Mouse (Mus musculus): ENCODE data around the gene Retsat. TPM values are rescaled to one million over a fixed set of nuclear protein-coding genes. Genes with fewer than 3 reads are reported as not detected.

The Retsat gene
- total and polyA plus RNA-seq, 3 experiments, result 12.6 to 25.6 (median 13.6) TPM

DNA sequence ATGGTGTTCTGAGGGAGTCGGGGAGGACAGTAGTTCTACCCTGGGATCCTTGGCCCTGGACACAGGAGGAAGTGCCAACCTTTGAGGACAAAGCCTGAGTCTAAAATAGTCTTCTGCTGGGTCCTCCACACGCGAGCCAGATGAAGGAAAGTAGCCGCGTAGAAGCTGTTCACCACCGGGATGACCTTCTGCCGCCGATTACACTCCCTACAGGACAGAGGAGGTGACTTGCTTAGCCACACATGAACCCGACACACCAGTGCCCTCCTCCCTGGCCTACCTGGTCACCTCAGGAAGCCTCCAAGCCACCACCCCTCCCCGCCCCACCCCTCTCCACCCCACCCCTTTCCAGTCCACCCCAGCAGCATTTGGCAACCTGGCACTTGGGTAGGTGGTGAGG is 29.5 kb upstream of the Retsat start:
- Histone ChIP-seq H3K4me3 (ENCODE audit: low read depth, low read length) (no peak overlapping the region), H3K4me1 (ENCODE audit: insufficient read depth, low read depth, low read length) (no peaks in the 10 kb centered on the region), H3K27me3 (ENCODE audit: insufficient read depth, low read length) (no peaks in the 10 kb centered on the region), H3K36me3 (replicated peaks) (peaks cover 51% of the 10 kb centered on the region), H3K9me3 (replicated peaks) (no peaks in the 10 kb centered on the region)
- no peak for ATAC-seq (ENCODE audit: extremely low read depth, insufficient number of reproducible peaks, low FRiP score, poor library complexity, severe bottlenecking)
- no peak for DNase-seq (ENCODE audit: low spot score)
- TF ChIP-seq GATA1 (IDR thresholded peaks at IDR 0.05; ENCODE audit: borderline replicate concordance, low read length), result no peak
- TF ChIP-seq POLR2AphosphoS5 (IDR thresholded peaks at IDR 0.05; ENCODE audit: insufficient replicate concordance, low read depth, low read length), result no peak
- TF ChIP-seq GATA2 (IDR thresholded peaks at IDR 0.05; ENCODE audit: borderline replicate concordance, low read depth, low read length), result no peak
- no peak for TF ChIP-seq TAL1 (conservative IDR thresholded peaks at IDR 0.05; ENCODE audit: low read depth, low read length)
- no peak for TF ChIP-seq CTCF (IDR thresholded peaks at IDR 0.05; ENCODE audit: low read depth, low read length)

DNA sequence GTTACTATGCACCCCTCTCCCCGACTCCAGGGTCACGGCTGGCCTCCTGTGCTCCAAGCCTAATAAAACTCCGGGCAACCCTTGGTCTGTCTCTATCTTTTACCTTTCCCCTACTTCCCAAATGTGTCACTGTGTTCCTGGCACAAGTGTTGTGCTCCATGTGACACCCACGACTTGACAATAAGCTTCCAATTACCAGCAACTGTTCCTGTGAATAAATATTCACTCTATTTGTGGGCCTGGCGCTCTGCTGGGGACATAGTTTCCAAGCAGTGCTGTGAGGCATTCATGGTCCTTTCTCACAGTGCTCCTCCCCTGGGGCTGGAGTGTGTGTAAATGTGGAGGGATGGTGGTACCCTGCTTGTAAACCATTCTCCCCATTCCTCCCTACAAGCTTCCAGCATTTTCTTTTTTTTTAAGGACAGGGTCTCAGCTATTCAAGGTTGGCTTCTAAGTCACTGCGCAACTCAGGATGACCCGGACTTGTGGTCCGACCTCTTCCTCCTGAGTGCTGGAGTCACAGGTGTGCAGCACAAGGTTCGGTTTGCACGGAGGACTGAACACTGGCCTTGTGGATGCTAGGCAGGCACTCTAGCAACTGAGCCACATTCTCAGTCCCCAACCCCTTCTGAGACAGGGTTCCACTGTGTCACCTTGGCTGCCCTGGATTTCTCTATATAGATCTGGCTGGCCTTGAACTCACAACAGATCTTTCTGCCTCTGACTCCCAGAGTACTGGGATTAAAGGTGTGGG is 27.5 kb upstream of the Retsat start:
- Histone ChIP-seq H3K9me3 (replicated peaks) (no peaks in the 10 kb centered on the region), H3K36me3 (replicated peaks) (peaks cover 69% of the 10 kb centered on the region), H3K27me3 (ENCODE audit: insufficient read depth, low read length) (no peaks in the 10 kb centered on the region), H3K4me3 (ENCODE audit: low read depth, low read length) (no peak overlapping the region), H3K4me1 (ENCODE audit: insufficient read depth, low read depth, low read length) (no peaks in the 10 kb centered on the region)
- TF ChIP-seq POLR2AphosphoS5 (IDR thresholded peaks at IDR 0.05; ENCODE audit: insufficient replicate concordance, low read depth, low read length), result no peak
- TF ChIP-seq GATA2 (IDR thresholded peaks at IDR 0.05; ENCODE audit: borderline replicate concordance, low read depth, low read length), result no peak
- TF ChIP-seq TAL1 (conservative IDR thresholded peaks at IDR 0.05; ENCODE audit: low read depth, low read length), result no peak
- no peak for TF ChIP-seq GATA1 (IDR thresholded peaks at IDR 0.05; ENCODE audit: borderline replicate concordance, low read length)
- no peak for TF ChIP-seq CTCF (IDR thresholded peaks at IDR 0.05; ENCODE audit: low read depth, low read length)
- no peak for ATAC-seq (ENCODE audit: extremely low read depth, insufficient number of reproducible peaks, low FRiP score, poor library complexity, severe bottlenecking)
- DNase-seq (ENCODE audit: low spot score), result no peak

GRCm38 (mm10) chr6:72571826-72572225 is 26.4 kb upstream of the Retsat start:
- Histone ChIP-seq H3K36me3 (replicated peaks) (peaks cover 66% of the 10 kb centered on the region), H3K4me1 (ENCODE audit: insufficient read depth, low read depth, low read length) (no peaks in the 10 kb centered on the region), H3K4me3 (ENCODE audit: low read depth, low read length) (no peak overlapping the region), H3K27me3 (ENCODE audit: insufficient read depth, low read length) (no peaks in the 10 kb centered on the region), H3K9me3 (replicated peaks) (no peaks in the 10 kb centered on the region)
- no peak for DNase-seq (ENCODE audit: low spot score)
- TF ChIP-seq GATA2 (IDR thresholded peaks at IDR 0.05; ENCODE audit: borderline replicate concordance, low read depth, low read length), result no peak
- no peak for TF ChIP-seq TAL1 (conservative IDR thresholded peaks at IDR 0.05; ENCODE audit: low read depth, low read length)
- TF ChIP-seq GATA1 (IDR thresholded peaks at IDR 0.05; ENCODE audit: borderline replicate concordance, low read length), result no peak
- TF ChIP-seq CTCF (IDR thresholded peaks at IDR 0.05; ENCODE audit: low read depth, low read length), result no peak
- no peak for TF ChIP-seq POLR2AphosphoS5 (IDR thresholded peaks at IDR 0.05; ENCODE audit: insufficient replicate concordance, low read depth, low read length)
- no peak for ATAC-seq (ENCODE audit: extremely low read depth, insufficient number of reproducible peaks, low FRiP score, poor library complexity, severe bottlenecking)

- DNase-seq (ENCODE audit: low spot score) (no peak), ATAC-seq (ENCODE audit: extremely low read depth, insufficient number of reproducible peaks, low FRiP score, poor library complexity, severe bottlenecking) (no peak)
- peaks cover 69% of the 10 kb centered on the region for H3K36me3 ChIP-seq (replicated peaks)
- TF ChIP-seq GATA1 (IDR thresholded peaks at IDR 0.05; ENCODE audit: borderline replicate concordance, low read length) (no peak), GATA2 (IDR thresholded peaks at IDR 0.05; ENCODE audit: borderline replicate concordance, low read depth, low read length) (no peak), TAL1 (conservative IDR thresholded peaks at IDR 0.05; ENCODE audit: low read depth, low read length) (no peak), CTCF (IDR thresholded peaks at IDR 0.05; ENCODE audit: low read depth, low read length) (no peak), POLR2AphosphoS5 (IDR thresholded peaks at IDR 0.05; ENCODE audit: insufficient replicate concordance, low read depth, low read length) (no peak)
- no peaks in the 10 kb centered on the region for H3K27me3 ChIP-seq (ENCODE audit: insufficient read depth, low read length)
- H3K4me1 ChIP-seq (ENCODE audit: insufficient read depth, low read depth, low read length), result no peaks in the 10 kb centered on the region
- no peak overlapping the region for H3K4me3 ChIP-seq (ENCODE audit: low read depth, low read length)
- H3K9me3 ChIP-seq (replicated peaks), result no peaks in the 10 kb centered on the region
These were observed 22.2 kb upstream of the Retsat start for GRCm38 (mm10) chr6:72576041-72576440.

- TF ChIP-seq GATA2 (IDR thresholded peaks at IDR 0.05; ENCODE audit: borderline replicate concordance, low read depth, low read length) (no peak), POLR2AphosphoS5 (IDR thresholded peaks at IDR 0.05; ENCODE audit: insufficient replicate concordance, low read depth, low read length) (no peak)
- no peak for DNase-seq (ENCODE audit: low spot score)
- H3K4me1 ChIP-seq (ENCODE audit: insufficient read depth, low read depth, low read length), result no peaks in the 10 kb centered on the region
- ATAC-seq (ENCODE audit: extremely low read depth, insufficient number of reproducible peaks, low FRiP score, poor library complexity, severe bottlenecking), result no peak
- no peaks in the 10 kb centered on the region for H3K27me3 ChIP-seq (ENCODE audit: insufficient read depth, low read length)
- H3K9me3 ChIP-seq (replicated peaks), result no peaks in the 10 kb centered on the region
- peaks cover 60% of the 10 kb centered on the region for H3K36me3 ChIP-seq (replicated peaks)
- H3K4me3 ChIP-seq (ENCODE audit: low read depth, low read length), result no peak overlapping the region
These were observed 16.5 kb upstream of the Retsat start for GRCm38 (mm10) chr6:72581625-72582382.

GRCm38 (mm10) chr6:72583211-72583839 is 14.9 kb upstream of the Retsat start:
- Histone ChIP-seq H3K4me1 (ENCODE audit: insufficient read depth, low read depth, low read length) (no peaks in the 10 kb centered on the region), H3K27me3 (ENCODE audit: insufficient read depth, low read length) (no peaks in the 10 kb centered on the region), H3K9me3 (replicated peaks) (no peaks in the 10 kb centered on the region), H3K36me3 (replicated peaks) (peaks cover 59% of the 10 kb centered on the region), H3K4me3 (ENCODE audit: low read depth, low read length) (no peak overlapping the region)
- DNase-seq (ENCODE audit: low spot score) (no peak), ATAC-seq (ENCODE audit: extremely low read depth, insufficient number of reproducible peaks, low FRiP score, poor library complexity, severe bottlenecking) (no peak)
- TF ChIP-seq GATA1 (IDR thresholded peaks at IDR 0.05; ENCODE audit: borderline replicate concordance, low read length), result no peak
- no peak for TF ChIP-seq POLR2AphosphoS5 (IDR thresholded peaks at IDR 0.05; ENCODE audit: insufficient replicate concordance, low read depth, low read length)
- no peak for TF ChIP-seq GATA2 (IDR thresholded peaks at IDR 0.05; ENCODE audit: borderline replicate concordance, low read depth, low read length)
- no peak for TF ChIP-seq TAL1 (conservative IDR thresholded peaks at IDR 0.05; ENCODE audit: low read depth, low read length)
- no peak for TF ChIP-seq CTCF (IDR thresholded peaks at IDR 0.05; ENCODE audit: low read depth, low read length)

All from G1E (cell line).